Mouse (Mus musculus) small intestine, adult 2 months (tissue): ENCODE measurements around the gene Tmem236. TPM values are rescaled to one million over a fixed set of nuclear protein-coding genes. Genes with fewer than 3 reads are reported as not detected.

Experiments used
- H3K27ac ChIP-seq: fragments of 200-500 bp; 2 replicates; pipeline ENCODE4 v1.5.1; 2012; ENCODE audit warnings: low read depth, low read length, control low read depth, inconsistent platforms; ENCODE audit not compliant: insufficient read depth
- H3K27me3 ChIP-seq: fragments of 200-500 bp; 2 replicates; pipeline ENCODE4 v1.6.1; 2012; ENCODE audit warnings: mild to moderate bottlenecking, moderate library complexity, low read length, inconsistent platforms; ENCODE audit not compliant: control insufficient read depth, insufficient read depth
- H3K36me3 ChIP-seq: fragments of 200-500 bp; 2 replicates; pipeline ENCODE4 v1.6.1; 2012; ENCODE audit warnings: mild to moderate bottlenecking, low read length, control low read depth, inconsistent platforms; ENCODE audit not compliant: control insufficient read depth, insufficient read depth
- H3K4me1 ChIP-seq: fragments of 200-500 bp; 2 replicates; pipeline ENCODE4 v1.6.1; 2012; ENCODE audit warnings: low read length, inconsistent platforms, mixed read lengths; ENCODE audit not compliant: control insufficient read depth, insufficient read depth, insufficient read length
- H3K4me3 ChIP-seq: fragments of 200-500 bp; 2 replicates; pipeline ENCODE4 v1.5.1; 2012; ENCODE audit warnings: low read depth, mild to moderate bottlenecking, control low read depth, inconsistent platforms, low read length, moderate library complexity
- CTCF ChIP-seq: fragments of 200-500 bp; IDR thresholded peaks from 2 replicates; pipeline ENCODE4 v1.5.1; 2012; ENCODE audit warnings: low read depth, mild to moderate bottlenecking, control low read depth, inconsistent platforms, low read length, moderate library complexity, mixed read lengths; ENCODE audit not compliant: insufficient replicate concordance, insufficient read length; ENCODE audit errors: extremely low read depth
- POLR2A ChIP-seq: fragments of 200-500 bp; IDR thresholded peaks from 2 replicates; pipeline ENCODE4 v1.6.1; 2012; ENCODE audit warnings: low read depth, mild to moderate bottlenecking, control low read depth, inconsistent platforms, low read length, moderate library complexity
- WGBS: fragments of 180-500 bp; shearing (Covaris S2); methylation state at CpG from one replicate; pipeline ENCODE4 v1.1.7; 2018; 5-methylcytosine and 5-hydroxymethylcytosine counted together
- polyA plus RNA-seq: library from polyadenylated mRNA; depleted of rRNA; stranded (reverse); fragments of >200 nt; gene quantifications from 2 replicates; pipeline ENCODE4 v1.2.3, GENCODE M21; 2012

The Tmem236 gene
- polyA plus RNA-seq, 1 experiment, result 36.8 TPM

GRCm38 (mm10) chr2:14210731-14211130 is 36.4 kb downstream of the Tmem236 start:
- 79% methylated on average over 1 of the region's 1 CpGs for WGBS
- H3K4me3 ChIP-seq, result no peak overlapping the region
- H3K27me3 ChIP-seq, result no peaks in the 10 kb centered on the region
- H3K27ac ChIP-seq, result no peak overlapping the region
- H3K36me3 ChIP-seq, result peaks cover 18% of the 10 kb centered on the region
- no peaks in the 10 kb centered on the region for H3K4me1 ChIP-seq
- TF ChIP-seq CTCF (no peak), POLR2A (no peak)

GRCm38 (mm10) chr2:14211606-14212005 is 37.3 kb downstream of the Tmem236 start:
- TF ChIP-seq POLR2A (no peak), CTCF (no peak)
- Histone ChIP-seq H3K4me3 (no peak overlapping the region), H3K27ac (no peak overlapping the region), H3K27me3 (no peaks in the 10 kb centered on the region), H3K36me3 (peaks cover 15% of the 10 kb centered on the region), H3K4me1 (0 out of 2 replicates have a peak, but pooled peaks cover 2% of the 10 kb centered on the region)

GRCm38 (mm10) chr2:14214764-14215163 is 40.4 kb downstream of the Tmem236 start:
- no peak for TF ChIP-seq POLR2A
- TF ChIP-seq CTCF, result no peak
- peaks cover 21% of the 10 kb centered on the region for H3K36me3 ChIP-seq
- H3K27ac ChIP-seq, result no peak overlapping the region
- H3K27me3 ChIP-seq, result no peaks in the 10 kb centered on the region
- WGBS, result 53% methylated on average over 3 of the region's 3 CpGs
- no peak overlapping the region for H3K4me3 ChIP-seq
- H3K4me1 ChIP-seq, result peaks cover 10% of the 10 kb centered on the region

GRCm38 (mm10) chr2:14216653-14217052 is 42.3 kb downstream of the Tmem236 start:
- peaks cover 14% of the 10 kb centered on the region for H3K4me1 ChIP-seq
- peak overlapping the region; percentile 82 for H3K27ac ChIP-seq
- no peak overlapping the region for H3K4me3 ChIP-seq
- 29% methylated on average over 3 of the region's 3 CpGs for WGBS
- H3K27me3 ChIP-seq, result no peaks in the 10 kb centered on the region
- TF ChIP-seq POLR2A (no peak), CTCF (no peak)
- H3K36me3 ChIP-seq, result peaks cover 22% of the 10 kb centered on the region

- 90% methylated on average over 6 of the region's 6 CpGs for WGBS
- Histone ChIP-seq H3K27me3 (no peaks in the 10 kb centered on the region), H3K36me3 (peaks cover 18% of the 10 kb centered on the region), H3K27ac (no peak overlapping the region), H3K4me1 (peaks cover 14% of the 10 kb centered on the region), H3K4me3 (no peak overlapping the region)
- no peak for TF ChIP-seq CTCF
- TF ChIP-seq POLR2A, result no peak
These were observed 43.8 kb downstream of the Tmem236 start for GRCm38 (mm10) chr2:14218126-14218525.

- 79% methylated on average over 3 of the region's 4 CpGs for WGBS
- no peak for TF ChIP-seq POLR2A
- TF ChIP-seq CTCF, result no peak
- peaks cover 5% of the 10 kb centered on the region for H3K36me3 ChIP-seq
These were observed 50.1 kb downstream of the Tmem236 start for GRCm38 (mm10) chr2:14224387-14224786.

GRCm38 (mm10) chr2:14228495-14228894 is 54.2 kb downstream of the Tmem236 start:
- no peaks in the 10 kb centered on the region for H3K27me3 ChIP-seq
- 61% methylated on average over 6 of the region's 6 CpGs for WGBS
- H3K27ac ChIP-seq, result no peak overlapping the region
- H3K4me1 ChIP-seq, result 0 out of 2 replicates have a peak, but pooled peaks cover 4% of the 10 kb centered on the region
- TF ChIP-seq CTCF (no peak), POLR2A (no peak)
- H3K4me3 ChIP-seq, result no peak overlapping the region
- H3K36me3 ChIP-seq, result no peaks in the 10 kb centered on the region

More at GRCm38 (mm10) chr2:14224387-14224786, 50.1 kb downstream of the Tmem236 start:
- Histone ChIP-seq H3K27ac (no peak overlapping the region), H3K4me3 (no peak overlapping the region), H3K27me3 (no peaks in the 10 kb centered on the region), H3K4me1 (peaks cover 4% of the 10 kb centered on the region; the same call in 1 of the 2 replicates)

GRCm38 (mm10) chr2:14229149-14229548 is 54.8 kb downstream of the Tmem236 start, which contains the start of gene Mrc1:
TSS of gene Mrc1 (plus strand) at chr2:14229392.
- 70% methylated on average over 3 of the region's 3 CpGs for WGBS
- Histone ChIP-seq H3K27me3 (no peaks in the 10 kb centered on the region), H3K36me3 (no peaks in the 10 kb centered on the region), H3K27ac (no peak within 1 kb of the TSS), H3K4me1 (0 out of 2 replicates have a peak, but pooled peaks cover 4% of the 10 kb centered on the region), H3K4me3 (peak within 1 kb of the TSS; percentile 12; the same call in 1 of the 2 replicates)
- TF ChIP-seq POLR2A (no peak), CTCF (no peak)
